Mouse (Mus musculus): ENCODE results near the gene Wrap73. TPM values are rescaled to one million over a fixed set of nuclear protein-coding genes. Genes with fewer than 3 reads are reported as not detected.

The Wrap73 gene
- polyA plus RNA-seq, 1 experiment from 2014 or later = 46.8 TPM

Other genes starting within 250 kb of the Wrap73 start
- gene A430005L14Rik, start 185.1 kb upstream of the Wrap73 start, polyA plus RNA-seq (2014; fragmentation: Nextera tagmentation; extraction: Ambion mirVana) = 90.4 and 91.4 TPM in 2 replicates
- 17.2 and 18.5 TPM in 2 replicates for gene Dffb, start 167.2 kb upstream of the Wrap73 start, polyA plus RNA-seq (2014; fragmentation: Nextera tagmentation; extraction: Ambion mirVana)
- gene Cep104, start 167.2 kb upstream of the Wrap73 start, polyA plus RNA-seq (2014; fragmentation: Nextera tagmentation; extraction: Ambion mirVana) = 14.3 and 15.8 TPM in 2 replicates
- gene Lrrc47, start 130.6 kb upstream of the Wrap73 start, polyA plus RNA-seq (2014; fragmentation: Nextera tagmentation; extraction: Ambion mirVana) = 20.3 and 22.5 TPM in 2 replicates
- 414 and 426 TPM in 2 replicates for gene Smim1, start 116.1 kb upstream of the Wrap73 start, polyA plus RNA-seq (2014; fragmentation: Nextera tagmentation; extraction: Ambion mirVana)
- 0.08 TPM in 1 of 2 replicates, not detected in the other for gene Ccdc27, start 99.7 kb upstream of the Wrap73 start, polyA plus RNA-seq (2014; fragmentation: Nextera tagmentation; extraction: Ambion mirVana)
- gene Trp73, start 2.2 kb upstream of the Wrap73 start, polyA plus RNA-seq (2014; fragmentation: Nextera tagmentation; extraction: Ambion mirVana) = 0.04 and 0.18 TPM in 2 replicates
- 133 and 149 TPM in 2 replicates for gene Tprgl, start 18.3 kb downstream of the Wrap73 start, polyA plus RNA-seq (2014; fragmentation: Nextera tagmentation; extraction: Ambion mirVana)
- 5.8 and 5.9 TPM in 2 replicates for gene Megf6, start 28.4 kb downstream of the Wrap73 start, polyA plus RNA-seq (2014; fragmentation: Nextera tagmentation; extraction: Ambion mirVana)
- 5.3 and 5.9 TPM in 2 replicates for gene Arhgef16, start 159.3 kb downstream of the Wrap73 start, polyA plus RNA-seq (2014; fragmentation: Nextera tagmentation; extraction: Ambion mirVana)
- not detected in 2 replicates for gene B230104I21Rik, start 193.8 kb downstream of the Wrap73 start, polyA plus RNA-seq (2014; fragmentation: Nextera tagmentation; extraction: Ambion mirVana)

All from liver, embryonic 11.5 days (tissue).